Mouse (Mus musculus): ENCODE data around the gene Gm49601. TPM values are rescaled to one million over a fixed set of nuclear protein-coding genes. Genes with fewer than 3 reads are reported as not detected.

Gene Gm49601
- polyA plus RNA-seq, 1 experiment from 2014 or later: not detected

GRCm38 (mm10) chr16:18619110-18619509 lies 7.1 kb downstream of the Gm49601 start:
- WGBS (ENCODE audit: insufficient replicate concordance): 47% methylated on average over 4 of the region's 4 CpGs

DNA sequence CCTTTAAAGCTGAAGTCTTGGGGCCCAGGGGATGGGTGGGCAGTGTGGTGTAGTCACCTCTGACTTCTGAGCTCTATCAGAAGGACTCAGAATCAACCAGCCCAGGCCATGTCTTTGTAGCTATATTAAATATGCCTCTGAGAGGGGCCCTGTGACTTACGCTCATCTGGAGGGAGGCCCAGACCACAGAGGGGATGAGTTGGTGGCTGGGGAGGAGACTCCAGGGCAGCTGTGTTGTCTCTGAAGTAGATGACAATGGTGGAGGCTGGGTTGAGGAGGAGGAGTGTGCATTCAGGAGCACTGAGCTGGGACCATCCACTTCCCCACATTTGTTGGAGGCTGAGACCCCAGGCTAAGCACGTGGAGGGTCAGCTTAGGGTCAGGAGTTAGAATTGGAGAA lies 7.9 kb downstream of the Gm49601 start:
- H3K36me3 ChIP-seq (replicated peaks; ENCODE audit: insufficient read depth, low read length): no peaks in the 10 kb centered on the region
- peaks cover 63% of the 10 kb centered on the region for H3K27me3 ChIP-seq (ENCODE audit: insufficient read depth, low read length)
- 71% methylated on average over 2 of the region's 2 CpGs for WGBS (ENCODE audit: insufficient replicate concordance)
- no peaks in the 10 kb centered on the region for H3K9me3 ChIP-seq (ENCODE audit: low read length)
- peaks cover 4% of the 10 kb centered on the region; the same call in 1 of the 2 replicates for H3K4me1 ChIP-seq (ENCODE audit: insufficient read depth)
- no peak for TF ChIP-seq CTCF (IDR thresholded peaks at IDR 0.05; ENCODE audit: low read depth)
- TF ChIP-seq EP300 (IDR thresholded peaks at IDR 0.05; ENCODE audit: low read depth): no peak
- ATAC-seq (no peak), DNase-seq (no peak)
- no peak overlapping the region for H3K9ac ChIP-seq (replicated peaks)
- H3K4me2 ChIP-seq (ENCODE audit: low read depth, low read length): no peak overlapping the region
- H3K4me3 ChIP-seq (ENCODE audit: low read depth, low read length): no peak overlapping the region
- H3K27ac ChIP-seq (ENCODE audit: low read depth): no peak overlapping the region

More at GRCm38 (mm10) chr16:18619110-18619509, 7.1 kb downstream of the Gm49601 start:
- H3K4me3 ChIP-seq (ENCODE audit: low read depth, low read length): no peak overlapping the region
- H3K4me2 ChIP-seq (ENCODE audit: low read depth, low read length): no peak overlapping the region
- ATAC-seq (no peak), DNase-seq (no peak)
- no peaks in the 10 kb centered on the region; the same call in 1 of the 2 replicates for H3K36me3 ChIP-seq (replicated peaks; ENCODE audit: insufficient read depth, low read length)
- no peak overlapping the region for H3K27ac ChIP-seq (ENCODE audit: low read depth)
- no peaks in the 10 kb centered on the region for H3K9me3 ChIP-seq (ENCODE audit: low read length)
- H3K4me1 ChIP-seq (ENCODE audit: insufficient read depth): peaks cover 4% of the 10 kb centered on the region; the same call in 1 of the 2 replicates
- TF ChIP-seq EP300 (IDR thresholded peaks at IDR 0.05; ENCODE audit: low read depth): no peak
- no peak for TF ChIP-seq CTCF (IDR thresholded peaks at IDR 0.05; ENCODE audit: low read depth)
- H3K27me3 ChIP-seq (ENCODE audit: insufficient read depth, low read length): peaks cover 71% of the 10 kb centered on the region
- no peak overlapping the region for H3K9ac ChIP-seq (replicated peaks)

DNA sequence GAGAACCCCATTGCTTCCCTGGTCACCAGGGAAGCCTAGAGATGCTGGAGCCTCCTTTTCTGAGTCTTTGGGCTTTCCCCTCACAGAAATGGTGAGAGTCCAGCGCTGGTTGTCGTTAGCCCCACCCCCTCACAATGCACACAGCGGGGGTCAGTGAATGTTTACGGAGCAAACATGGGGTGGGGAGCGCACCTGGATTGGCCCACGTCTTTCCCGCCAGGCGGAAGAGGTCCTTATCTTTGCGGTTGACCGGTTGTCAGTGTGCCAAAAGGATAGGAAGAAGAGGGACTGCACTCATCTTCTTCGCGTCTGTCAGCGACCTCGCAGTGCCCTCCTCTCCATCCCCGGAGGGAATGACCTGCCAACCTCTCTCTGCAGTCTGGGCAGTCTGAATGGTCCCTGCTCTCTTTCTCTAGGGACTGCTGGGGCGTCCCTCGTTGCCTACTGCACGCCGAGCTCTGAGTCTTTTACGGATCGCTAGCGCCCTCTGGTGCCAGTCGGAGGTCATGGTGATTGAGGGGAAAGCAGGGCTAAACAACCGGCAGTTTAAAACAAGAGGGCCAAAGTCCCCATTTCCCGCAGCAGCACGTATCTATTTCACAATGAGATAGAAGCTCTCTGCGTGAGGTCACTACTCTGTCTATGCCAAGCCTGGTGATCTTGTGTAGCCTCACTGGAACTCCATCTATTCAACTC lies 8.7 kb downstream of the Gm49601 start:
- Histone ChIP-seq H3K4me3 (ENCODE audit: low read depth, low read length) (0 out of 2 replicates have a peak overlapping the region, but pooled peaks have one; percentile 13), H3K27me3 (ENCODE audit: insufficient read depth, low read length) (peaks cover 55% of the 10 kb centered on the region)

DNA sequence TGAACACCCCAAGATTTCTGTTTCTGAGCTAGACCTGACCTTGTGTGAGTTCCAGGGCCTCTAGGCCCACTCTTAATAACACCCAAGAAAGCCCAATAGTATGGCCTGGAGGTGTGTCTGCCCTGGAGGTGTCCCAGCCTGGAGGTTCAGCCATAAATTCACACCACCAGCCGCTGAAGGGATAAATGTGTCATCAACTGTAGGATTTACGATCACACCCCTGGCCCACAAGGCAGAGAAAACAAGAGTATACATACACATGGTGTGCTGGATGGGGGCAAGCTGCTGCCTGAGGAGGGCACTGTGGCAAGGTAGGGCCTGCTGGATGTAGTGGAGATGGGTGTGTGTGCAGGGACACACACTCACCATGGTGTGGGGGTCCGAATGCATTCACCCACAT lies 12.9 kb downstream of the Gm49601 start:
- H3K9me3 ChIP-seq (ENCODE audit: low read length): no peaks in the 10 kb centered on the region
- peaks cover 26% of the 10 kb centered on the region for H3K27me3 ChIP-seq (ENCODE audit: insufficient read depth, low read length)
- 69% methylated on average over 3 of the region's 3 CpGs for WGBS (ENCODE audit: insufficient replicate concordance)
- no peaks in the 10 kb centered on the region for H3K36me3 ChIP-seq (replicated peaks; ENCODE audit: insufficient read depth, low read length)
- no peak overlapping the region for H3K4me3 ChIP-seq (ENCODE audit: low read depth, low read length)
- H3K4me1 ChIP-seq (ENCODE audit: insufficient read depth): peaks cover 4% of the 10 kb centered on the region; the same call in 1 of the 2 replicates
- no peak for TF ChIP-seq CTCF (IDR thresholded peaks at IDR 0.05; ENCODE audit: low read depth)
- TF ChIP-seq EP300 (IDR thresholded peaks at IDR 0.05; ENCODE audit: low read depth): no peak
- ATAC-seq (no peak), DNase-seq (no peak)
- no peak overlapping the region for H3K4me2 ChIP-seq (ENCODE audit: low read depth, low read length)
- H3K27ac ChIP-seq (ENCODE audit: low read depth): no peak overlapping the region
- H3K9ac ChIP-seq (replicated peaks): no peak overlapping the region

More for the DNA sequence above, 8.7 kb downstream of the Gm49601 start:
- DNase-seq (peak; percentile 91), ATAC-seq (peak; percentile 90)
- Histone ChIP-seq H3K27ac (ENCODE audit: low read depth) (no peak overlapping the region), H3K36me3 (replicated peaks; ENCODE audit: insufficient read depth, low read length) (no peaks in the 10 kb centered on the region), H3K9me3 (ENCODE audit: low read length) (no peaks in the 10 kb centered on the region), H3K9ac (replicated peaks) (no peak overlapping the region), H3K4me2 (ENCODE audit: low read depth, low read length) (peak overlapping the region; percentile 59), H3K4me1 (ENCODE audit: insufficient read depth) (peaks cover 4% of the 10 kb centered on the region; the same call in 1 of the 2 replicates)
- WGBS (ENCODE audit: insufficient replicate concordance): under 1% methylated on average over 27 of the region's 27 CpGs
- TF ChIP-seq EP300 (IDR thresholded peaks at IDR 0.05; ENCODE audit: low read depth) (no peak), CTCF (IDR thresholded peaks at IDR 0.05; ENCODE audit: low read depth) (peak; percentile 95)

DNA sequence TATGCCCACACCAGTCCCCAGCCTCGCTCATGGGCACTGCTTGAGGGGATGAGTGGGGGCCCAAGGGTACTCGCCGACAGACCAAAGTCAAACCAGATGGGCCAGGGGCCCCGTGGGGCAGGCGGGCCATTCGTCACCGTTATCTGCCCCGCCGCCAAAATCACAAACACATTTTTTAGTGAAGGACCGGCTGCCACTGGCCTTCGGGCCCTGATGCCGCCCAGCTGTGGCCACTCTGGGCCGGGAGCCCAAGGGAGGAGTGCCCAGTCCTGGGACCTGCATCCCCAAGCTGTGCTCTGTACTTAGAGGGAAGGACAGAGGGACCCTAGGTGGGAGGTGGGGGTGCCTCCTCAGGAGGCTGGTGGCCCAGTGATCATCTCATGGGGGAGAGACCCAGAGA lies 14.5 kb downstream of the Gm49601 start:
- TF ChIP-seq EP300 (IDR thresholded peaks at IDR 0.05; ENCODE audit: low read depth) (no peak), CTCF (IDR thresholded peaks at IDR 0.05; ENCODE audit: low read depth) (no peak)
- no peaks in the 10 kb centered on the region for H3K4me1 ChIP-seq (ENCODE audit: insufficient read depth)
- DNase-seq (no peak), ATAC-seq (no peak)
- no peak overlapping the region for H3K9ac ChIP-seq (replicated peaks)
- H3K36me3 ChIP-seq (replicated peaks; ENCODE audit: insufficient read depth, low read length): no peaks in the 10 kb centered on the region
- 75% methylated on average over 13 of the region's 13 CpGs for WGBS (ENCODE audit: insufficient replicate concordance)
- peaks cover 24% of the 10 kb centered on the region; the same call in 1 of the 2 replicates for H3K27me3 ChIP-seq (ENCODE audit: insufficient read depth, low read length)
- H3K9me3 ChIP-seq (ENCODE audit: low read length): no peaks in the 10 kb centered on the region
- H3K4me2 ChIP-seq (ENCODE audit: low read depth, low read length): no peak overlapping the region
- H3K4me3 ChIP-seq (ENCODE audit: low read depth, low read length): no peak overlapping the region
- H3K27ac ChIP-seq (ENCODE audit: low read depth): no peak overlapping the region

- no peaks in the 10 kb centered on the region for H3K9me3 ChIP-seq (ENCODE audit: low read length)
- ATAC-seq (no peak), DNase-seq (no peak)
- H3K4me2 ChIP-seq (ENCODE audit: low read depth, low read length): no peak overlapping the region
- no peak overlapping the region for H3K4me3 ChIP-seq (ENCODE audit: low read depth, low read length)
- WGBS (ENCODE audit: insufficient replicate concordance): 81% methylated on average over 2 of the region's 2 CpGs
- 0 out of 2 replicates have a peak, but pooled peaks cover 17% of the 10 kb centered on the region for H3K27me3 ChIP-seq (ENCODE audit: insufficient read depth, low read length)
- H3K27ac ChIP-seq (ENCODE audit: low read depth): no peak overlapping the region
- H3K36me3 ChIP-seq (replicated peaks; ENCODE audit: insufficient read depth, low read length): no peaks in the 10 kb centered on the region
- no peak overlapping the region for H3K9ac ChIP-seq (replicated peaks)
- H3K4me1 ChIP-seq (ENCODE audit: insufficient read depth): 0 out of 2 replicates have a peak, but pooled peaks cover under 1% of the 10 kb centered on the region
- TF ChIP-seq EP300 (IDR thresholded peaks at IDR 0.05; ENCODE audit: low read depth): no peak
- TF ChIP-seq CTCF (IDR thresholded peaks at IDR 0.05; ENCODE audit: low read depth): no peak
Observed at GRCm38 (mm10) chr16:18609099-18609498, 17.1 kb downstream of the Gm49601 start.

All from liver, postnatal 0 days (tissue).